Mouse (Mus musculus): ENCODE results near the gene Olfr288. TPM values are rescaled to one million over a fixed set of nuclear protein-coding genes. Genes with fewer than 3 reads are reported as not detected.

Olfr288 gene
- polyA plus RNA-seq (2012; ENCODE audit: insufficient read depth, insufficient read length, low replicate concordance, missing spikeins): not detected in 2 replicates

DNA sequence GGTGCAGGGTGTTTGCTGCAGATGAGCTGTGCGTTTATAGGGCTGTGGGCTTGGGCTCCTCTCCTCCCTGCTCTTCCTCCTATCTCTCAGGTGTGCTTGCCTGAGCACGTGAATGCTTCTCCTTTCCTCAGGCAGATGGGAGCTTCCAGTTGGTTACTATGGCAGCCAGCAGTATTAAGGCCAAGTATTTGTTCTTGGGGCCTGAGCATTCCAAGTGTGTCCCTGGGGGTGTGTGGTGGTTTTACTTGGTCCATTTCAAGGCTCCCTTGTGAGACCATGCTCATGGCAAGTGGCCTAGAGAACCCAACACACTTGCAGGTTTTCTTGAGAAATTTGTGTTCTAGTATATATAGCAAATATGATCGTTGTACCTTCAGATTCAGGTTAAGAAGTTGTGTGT is at the start of gene Olfr288:
Gene Olfr288, minus strand, starts transcription at position 101 of the 400 bp plus-strand sequence.
- TF ChIP-seq CTCF (IDR thresholded peaks at IDR 0.05; ENCODE audit: insufficient read depth, low read depth, low read length) (no peak), POLR2A (IDR thresholded peaks at IDR 0.05; ENCODE audit: insufficient read depth, low read depth, low read length) (no peak)
- Histone ChIP-seq H3K4me1 (ENCODE audit: control insufficient read depth, insufficient read depth, low read length) (no peaks in the 10 kb centered on the region), H3K4me3 (ENCODE audit: insufficient read depth, low read depth, low read length) (no peak within 1 kb of the TSS), H3K27ac (ENCODE audit: insufficient read depth, low read depth, low read length) (no peak within 1 kb of the TSS)
- 70% methylated on average over 3 of the region's 3 CpGs for WGBS

DNA sequence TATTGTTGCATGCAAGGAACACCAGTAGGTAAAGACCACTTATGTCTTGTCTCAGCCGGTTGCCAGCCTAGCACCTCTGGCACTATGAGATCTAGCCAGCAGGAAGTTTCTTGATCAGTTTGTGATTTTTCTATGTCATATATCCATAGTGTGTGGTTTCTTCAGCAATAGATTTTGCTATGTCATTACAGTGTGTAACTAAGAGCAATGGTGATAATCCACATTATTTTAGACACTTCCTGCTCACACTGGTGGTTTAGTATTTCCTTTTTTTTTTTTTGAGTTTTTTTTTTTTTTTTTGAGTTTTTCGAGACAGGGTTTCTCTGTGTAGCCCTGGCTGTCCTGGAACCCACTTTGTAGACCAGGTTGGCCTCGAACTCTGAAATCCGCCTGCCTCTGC is 40.1 kb upstream of the Olfr288 start:
- WGBS: 89% methylated on average over 4 of the region's 4 CpGs
- TF ChIP-seq POLR2A (IDR thresholded peaks at IDR 0.05; ENCODE audit: insufficient read depth, low read depth, low read length) (no peak), CTCF (IDR thresholded peaks at IDR 0.05; ENCODE audit: insufficient read depth, low read depth, low read length) (no peak)
- H3K27ac ChIP-seq (ENCODE audit: insufficient read depth, low read depth, low read length): no peak overlapping the region

DNA sequence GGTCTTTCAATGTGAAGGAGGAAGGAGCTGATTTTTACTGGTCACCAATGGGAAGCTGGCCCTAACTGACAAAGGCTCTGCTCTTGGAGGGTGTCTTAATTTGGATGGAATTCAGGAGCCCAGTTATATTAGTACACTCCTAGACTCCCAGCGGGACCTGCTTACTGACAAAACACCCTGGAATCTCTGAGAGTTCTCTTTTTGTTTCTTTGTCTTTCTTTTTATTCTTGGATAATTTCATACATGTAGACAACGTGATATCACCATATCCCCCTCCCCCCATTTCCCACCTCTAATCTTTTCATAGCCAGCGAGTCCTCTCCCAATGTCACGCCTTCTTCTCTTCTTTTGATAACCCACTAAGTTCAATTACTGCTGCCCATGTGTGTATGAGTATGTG is 39.0 kb upstream of the Olfr288 start, which contains the start of gene Olfr286:
Gene Olfr286, minus strand, starts transcription at position 101 of the 400 bp plus-strand sequence.
- WGBS: 84% methylated on average over 4 of the region's 4 CpGs
- TF ChIP-seq POLR2A (IDR thresholded peaks at IDR 0.05; ENCODE audit: insufficient read depth, low read depth, low read length): no peak
- Histone ChIP-seq H3K4me1 (ENCODE audit: control insufficient read depth, insufficient read depth, low read length) (no peaks in the 10 kb centered on the region), H3K4me3 (ENCODE audit: insufficient read depth, low read depth, low read length) (no peak within 1 kb of the TSS), H3K27ac (ENCODE audit: insufficient read depth, low read depth, low read length) (no peak within 1 kb of the TSS)

More for the DNA sequence above, 40.1 kb upstream of the Olfr288 start:
- Histone ChIP-seq H3K4me3 (ENCODE audit: insufficient read depth, low read depth, low read length) (no peak overlapping the region), H3K4me1 (ENCODE audit: control insufficient read depth, insufficient read depth, low read length) (no peaks in the 10 kb centered on the region)

DNA sequence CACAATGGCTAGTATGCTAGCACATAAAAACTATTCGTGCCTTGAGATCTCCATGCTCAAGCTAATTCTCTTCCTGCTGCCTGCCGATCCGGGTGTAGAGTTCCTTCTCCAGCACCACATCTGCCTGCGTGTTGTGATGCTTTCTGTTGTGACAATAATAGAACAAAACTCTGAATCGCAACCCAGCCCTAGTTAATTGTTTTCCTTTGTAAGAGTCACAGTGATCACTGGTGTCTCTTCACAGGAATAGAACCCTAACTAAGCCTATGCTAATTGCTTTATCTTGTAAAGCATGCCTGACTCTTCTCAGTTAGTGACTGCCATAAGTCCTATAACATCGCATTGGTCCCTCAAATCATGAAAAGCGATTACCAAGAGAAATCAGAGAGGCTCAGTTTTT is 30.8 kb upstream of the Olfr288 start:
- TF ChIP-seq POLR2A (IDR thresholded peaks at IDR 0.05; ENCODE audit: insufficient read depth, low read depth, low read length) (no peak), CTCF (IDR thresholded peaks at IDR 0.05; ENCODE audit: insufficient read depth, low read depth, low read length) (no peak)
- H3K27ac ChIP-seq (ENCODE audit: insufficient read depth, low read depth, low read length): no peak overlapping the region
- WGBS: 39% methylated on average over 7 of the region's 7 CpGs
- H3K4me1 ChIP-seq (ENCODE audit: control insufficient read depth, insufficient read depth, low read length): peaks cover 6% of the 10 kb centered on the region; the same call in 1 of the 2 replicates
- no peak overlapping the region for H3K4me3 ChIP-seq (ENCODE audit: insufficient read depth, low read depth, low read length)

DNA sequence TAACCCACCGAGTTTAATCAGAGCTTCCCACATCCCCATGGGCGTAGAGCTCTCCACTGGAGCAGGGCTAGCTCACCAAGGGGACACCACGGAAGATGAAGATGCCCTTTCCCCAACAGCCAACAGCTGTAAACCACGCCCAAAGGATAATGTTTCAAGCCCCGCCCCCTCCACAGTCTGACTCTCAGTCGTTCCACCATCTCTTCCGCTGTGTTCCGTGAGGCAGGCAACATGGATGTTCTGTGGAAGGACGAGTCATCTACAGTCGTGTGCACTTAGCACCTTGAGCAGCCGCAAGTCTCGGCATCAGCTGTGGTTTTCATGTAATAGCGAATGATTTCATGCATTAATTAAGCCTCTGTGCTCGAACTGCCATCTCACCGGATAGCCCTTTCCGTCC is 30.3 kb upstream of the Olfr288 start:
- no peak overlapping the region for H3K27ac ChIP-seq (ENCODE audit: insufficient read depth, low read depth, low read length)

DNA sequence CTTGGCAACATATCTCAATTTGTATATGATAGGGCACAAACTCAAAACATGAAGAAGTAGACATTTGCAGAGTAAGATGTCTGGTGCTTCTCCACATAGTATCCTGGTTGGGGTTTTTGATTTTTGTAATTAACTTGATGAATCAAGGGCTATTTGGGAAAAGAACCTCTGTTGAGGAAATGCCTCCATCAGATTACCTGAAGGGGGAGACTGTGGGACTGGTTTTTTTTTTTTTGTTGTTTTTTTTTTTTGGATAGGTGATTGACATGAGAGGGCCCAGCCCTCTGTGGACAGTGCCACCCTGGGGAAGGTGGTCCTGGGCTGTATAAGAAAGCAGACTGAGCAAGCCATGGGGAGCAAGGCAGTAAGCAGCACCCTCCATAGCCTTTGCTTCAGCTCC is 27.0 kb upstream of the Olfr288 start:
- H3K4me1 ChIP-seq (ENCODE audit: control insufficient read depth, insufficient read depth, low read length): peaks cover 6% of the 10 kb centered on the region; the same call in 1 of the 2 replicates
- H3K4me3 ChIP-seq (ENCODE audit: insufficient read depth, low read depth, low read length): no peak overlapping the region
- TF ChIP-seq POLR2A (IDR thresholded peaks at IDR 0.05; ENCODE audit: insufficient read depth, low read depth, low read length) (no peak), CTCF (IDR thresholded peaks at IDR 0.05; ENCODE audit: insufficient read depth, low read depth, low read length) (no peak)
- no peak overlapping the region for H3K27ac ChIP-seq (ENCODE audit: insufficient read depth, low read depth, low read length)

More for the DNA sequence above, 30.3 kb upstream of the Olfr288 start:
- H3K4me1 ChIP-seq (ENCODE audit: control insufficient read depth, insufficient read depth, low read length): peaks cover 6% of the 10 kb centered on the region; the same call in 1 of the 2 replicates
- 30% methylated on average over 16 of the region's 16 CpGs for WGBS
- TF ChIP-seq POLR2A (IDR thresholded peaks at IDR 0.05; ENCODE audit: insufficient read depth, low read depth, low read length) (no peak), CTCF (IDR thresholded peaks at IDR 0.05; ENCODE audit: insufficient read depth, low read depth, low read length) (no peak)
- H3K4me3 ChIP-seq (ENCODE audit: insufficient read depth, low read depth, low read length): no peak overlapping the region

DNA sequence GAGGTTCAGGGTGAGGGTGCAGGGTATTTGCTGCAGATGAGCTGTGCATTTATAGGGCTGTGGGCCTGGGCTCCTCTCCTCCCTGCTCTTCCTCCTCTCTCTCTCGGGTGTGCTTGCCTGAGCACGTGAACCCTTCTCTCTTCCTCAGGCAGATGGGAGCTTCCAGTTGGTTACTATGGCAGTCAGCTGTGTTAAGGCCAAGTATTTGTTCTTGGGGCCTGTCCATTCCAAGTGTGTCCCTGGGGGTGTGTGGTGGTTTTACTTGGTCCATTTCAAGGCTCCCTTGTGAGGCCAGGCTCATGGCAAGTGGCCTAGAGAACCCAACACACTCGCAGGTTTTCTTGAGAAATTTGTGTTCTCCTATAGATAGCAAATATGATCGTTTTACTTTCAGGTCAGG is 25.5 kb upstream of the Olfr288 start, which contains the start of the genes Gm44579 and Olfr287:
Gene Gm44579, minus strand, starts transcription at position 101 of the 400 bp plus-strand sequence.
Gene Olfr287, minus strand, starts transcription at position 180 of the 400 bp plus-strand sequence.
- Histone ChIP-seq H3K4me1 (ENCODE audit: control insufficient read depth, insufficient read depth, low read length) (0 out of 2 replicates have a peak, but pooled peaks cover 2% of the 10 kb centered on the region), H3K4me3 (ENCODE audit: insufficient read depth, low read depth, low read length) (no peak within 1 kb of the TSS), H3K27ac (ENCODE audit: insufficient read depth, low read depth, low read length) (no peak within 1 kb of the TSS)
- 66% methylated on average over 4 of the region's 4 CpGs for WGBS
- no peak for TF ChIP-seq POLR2A (IDR thresholded peaks at IDR 0.05; ENCODE audit: insufficient read depth, low read depth, low read length)
- no peak for TF ChIP-seq CTCF (IDR thresholded peaks at IDR 0.05; ENCODE audit: insufficient read depth, low read depth, low read length)

DNA sequence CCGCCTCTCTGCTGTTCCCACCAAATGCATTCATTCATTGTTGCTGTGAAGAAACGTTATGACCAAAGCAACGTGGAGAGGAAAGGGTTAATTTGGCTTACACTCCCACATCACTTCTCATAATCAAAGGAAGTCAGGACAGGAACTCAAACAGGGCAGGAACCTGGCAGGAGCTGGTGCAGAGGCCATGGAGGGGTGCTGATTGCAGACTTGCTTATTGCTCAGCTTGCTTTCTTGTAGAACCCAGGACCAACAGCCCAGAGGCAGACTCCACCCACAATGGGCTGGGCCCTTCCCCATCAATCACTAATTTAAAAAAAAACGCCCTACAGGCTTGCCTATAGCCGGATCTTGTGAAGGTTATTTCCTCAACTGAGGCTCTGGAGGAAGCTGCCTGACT is 18.8 kb upstream of the Olfr288 start:
- TF ChIP-seq POLR2A (IDR thresholded peaks at IDR 0.05; ENCODE audit: insufficient read depth, low read depth, low read length): no peak
- no peak for TF ChIP-seq CTCF (IDR thresholded peaks at IDR 0.05; ENCODE audit: insufficient read depth, low read depth, low read length)
- H3K27ac ChIP-seq (ENCODE audit: insufficient read depth, low read depth, low read length): no peak overlapping the region
- no peaks in the 10 kb centered on the region for H3K4me1 ChIP-seq (ENCODE audit: control insufficient read depth, insufficient read depth, low read length)
- no peak overlapping the region for H3K4me3 ChIP-seq (ENCODE audit: insufficient read depth, low read depth, low read length)
- 70% methylated on average over 5 of the region's 5 CpGs for WGBS

DNA sequence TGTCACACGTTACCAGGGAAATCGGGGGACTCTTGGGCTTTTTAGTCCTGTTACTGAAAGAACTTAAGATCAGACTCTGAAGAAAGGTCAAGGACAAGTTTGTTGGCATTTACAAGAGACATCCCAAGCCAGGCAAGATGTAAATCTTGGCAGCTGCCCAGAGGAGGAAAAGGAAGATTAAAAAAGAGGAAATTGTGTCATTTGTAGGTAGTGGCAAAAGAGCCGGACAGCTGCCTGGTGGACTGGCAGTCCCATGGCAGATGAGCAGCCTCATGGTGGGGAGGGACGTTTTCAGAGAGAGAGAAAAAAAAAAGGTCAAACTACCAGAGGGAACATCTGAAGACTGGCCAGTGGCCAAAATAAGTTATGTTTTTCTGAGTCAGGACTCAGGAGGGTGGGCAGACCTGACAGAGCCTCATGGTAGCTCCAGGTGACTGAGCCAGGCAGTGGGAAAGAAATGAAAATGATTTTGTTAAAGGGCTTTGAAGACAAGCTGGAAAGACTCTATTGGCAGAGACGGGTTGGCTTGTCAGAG is 18.1 kb upstream of the Olfr288 start:
- no peak overlapping the region for H3K4me3 ChIP-seq (ENCODE audit: insufficient read depth, low read depth, low read length)
- no peaks in the 10 kb centered on the region for H3K4me1 ChIP-seq (ENCODE audit: control insufficient read depth, insufficient read depth, low read length)
- no peak for TF ChIP-seq CTCF (IDR thresholded peaks at IDR 0.05; ENCODE audit: insufficient read depth, low read depth, low read length)
- no peak overlapping the region for H3K27ac ChIP-seq (ENCODE audit: insufficient read depth, low read depth, low read length)
- WGBS: 82% methylated on average over 5 of the region's 5 CpGs
